Mouse (Mus musculus): ENCODE data around the gene Bach2.

- TF ChIP-seq CTCF (IDR thresholded peaks at IDR 0.05; ENCODE audit: low read depth): no peak
- no peak for TF ChIP-seq EP300 (IDR thresholded peaks at IDR 0.05; ENCODE audit: low read depth)
Observed at GRCm38 (mm10) chr4:32260909-32261308, 22.3 kb downstream of the Bach2 start.
